Mouse (Mus musculus) kidney, adult 2 months (tissue): ENCODE measurements around the gene 1500015O10Rik.

Source experiments
- CTCF ChIP-seq: fragments of 200-500 bp; conservative IDR thresholded peaks from 2 replicates; pipeline ENCODE4 v1.5.1; 2011; ENCODE audit warnings: low read depth, mild to moderate bottlenecking, control low read depth, low read length, moderate library complexity, mixed read lengths; ENCODE audit not compliant: insufficient read depth, insufficient read length
- POLR2A ChIP-seq: fragments of 200-500 bp; IDR thresholded peaks from one replicate; pipeline ENCODE4 v1.6.1; 2011; ENCODE audit warnings: low read depth, low read length, control low read depth

DNA sequence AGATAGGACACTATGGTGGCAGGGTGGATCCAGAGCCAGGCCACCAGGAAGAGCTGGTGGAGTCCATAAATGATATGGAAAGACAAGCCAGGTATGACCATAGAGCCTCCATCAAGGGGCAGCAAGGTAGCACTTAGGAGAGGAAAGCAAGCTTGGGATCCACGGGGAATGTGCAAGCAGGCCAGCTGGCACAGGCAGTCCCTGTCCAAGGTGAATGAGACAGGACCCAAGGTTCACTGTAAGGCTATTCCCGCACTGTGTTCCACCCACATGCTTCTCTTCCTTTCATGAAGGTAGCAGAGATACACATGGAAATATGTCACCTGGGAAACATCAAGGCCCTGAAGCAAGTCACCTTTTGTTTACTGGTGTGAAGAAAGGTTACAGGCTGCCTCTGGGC lies 34.1 kb downstream of the 1500015O10Rik start:
- TF ChIP-seq CTCF (no peak), POLR2A (no peak)
